Mouse (Mus musculus) liver, embryonic 14.5 days (tissue): ENCODE results near the gene Slc7a15.

Source experiments
- CTCF ChIP-seq: IDR thresholded peaks from 2 replicates; pipeline ENCODE4 v1.5.1; 2016; ENCODE audit warnings: antibody characterized with exemption, low read depth, control low read depth
- EP300 ChIP-seq: IDR thresholded peaks from 2 replicates; pipeline ENCODE4 v1.6.1; 2016; ENCODE audit warnings: antibody characterized with exemption, low read depth

- TF ChIP-seq EP300 (no peak), CTCF (no peak)
Measured at GRCm38 (mm10) chr12:8632737-8633365, 34.0 kb upstream of the Slc7a15 start.
